Mouse (Mus musculus): ENCODE data around the gene Cep290.
A peak's percentile ranks its signal among the peaks of the same experiment; 100 is the strongest.

Gene Cep290

GRCm38 (mm10) chr10:100590323-100590722, 103.0 kb downstream of the Cep290 start, which contains the start of the genes 4930430F08Rik and 1700017N19Rik:
TSS of gene 4930430F08Rik (minus strand) at chr10:100590423.
TSS of gene 1700017N19Rik (plus strand) at chr10:100590484.
- DNase-seq (ENCODE audit: low spot score in 2 of 2) = no peak

DNA sequence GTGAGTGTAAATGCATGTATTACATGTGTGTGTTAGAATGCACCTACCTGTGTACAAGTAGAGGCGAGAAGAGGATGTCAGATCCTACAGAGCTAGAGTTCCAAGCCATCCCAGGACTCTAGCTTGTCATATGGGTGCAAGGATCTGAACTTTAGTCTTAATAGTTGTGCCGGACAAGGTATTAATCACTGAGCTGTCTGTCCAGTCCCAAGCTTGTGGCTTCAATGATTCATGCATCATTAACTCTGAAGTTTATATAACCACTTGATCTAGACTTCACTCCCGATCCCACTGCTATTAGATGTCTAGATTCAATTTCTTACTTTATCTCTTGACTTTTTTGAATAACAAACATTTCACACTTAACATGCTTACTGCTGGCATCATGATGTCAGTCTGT, 111.0 kb downstream of the Cep290 start:
- no peak for DNase-seq (ENCODE audit: low spot score in 2 of 2)

GRCm38 (mm10) chr10:100603511-100603910, 116.2 kb downstream of the Cep290 start:
- no peak for DNase-seq (ENCODE audit: low spot score in 2 of 2)

- no peak for DNase-seq (ENCODE audit: low spot score in 2 of 2)
Measured at GRCm38 (mm10) chr10:100604254-100604653, 116.9 kb downstream of the Cep290 start.

- no peak for DNase-seq (ENCODE audit: low spot score in 2 of 2)
Measured at GRCm38 (mm10) chr10:100617233-100617903, 130.0 kb downstream of the Cep290 start.

DNA sequence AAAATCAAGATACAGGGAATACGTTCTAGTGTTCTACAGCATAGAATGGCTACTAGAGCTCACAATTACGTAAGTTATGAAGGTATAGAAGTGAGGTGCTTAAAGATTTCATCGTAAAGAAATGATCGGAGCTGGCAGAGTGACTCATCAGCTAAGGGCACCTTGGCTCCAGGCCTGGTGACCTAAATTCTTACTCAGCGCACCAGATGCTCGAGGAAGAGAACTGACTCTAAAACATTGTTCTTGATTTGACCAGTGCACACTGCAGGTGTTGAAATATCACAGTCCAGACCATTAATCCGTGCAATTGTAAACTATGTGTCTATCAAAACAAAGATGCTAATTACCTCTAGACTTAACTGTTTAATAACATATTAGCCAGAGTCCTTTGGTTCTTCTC, 132.1 kb downstream of the Cep290 start:
- DNase-seq (ENCODE audit: low spot score in 2 of 2) = no peak

- DNase-seq (ENCODE audit: low spot score in 2 of 2) = peak in 1 of 2 experiments; percentile 57
Measured at GRCm38 (mm10) chr10:100620040-100620439, 132.7 kb downstream of the Cep290 start.

GRCm38 (mm10) chr10:100622494-100622893, 135.1 kb downstream of the Cep290 start:
- no peak for DNase-seq (ENCODE audit: low spot score in 2 of 2)
